Mouse (Mus musculus) adrenal gland, adult 18-20 months (tissue): ENCODE data around the gene Ntm. TPM values are rescaled to one million over a fixed set of nuclear protein-coding genes. Genes with fewer than 3 reads are reported as not detected.

Source experiments
- DNase-seq, 2 experiments: peaks; one replicate each; pipeline ENCODE4 v3.0.0; 2021 to 2022; ENCODE audit warnings: low spot score in 2 of 2
- long read RNA-seq, 2 experiments: library from polyadenylated mRNA; stranded (forward); transcript quantifications; one replicate each; pipeline ENCODE4 v2.0.0; 2021
- total RNA-seq, 2 experiments: library from RNA; stranded (reverse); gene quantifications; 1 replicate in 1 of 2; 2 replicates in 1 of 2; pipeline ENCODE4 v1.2.3; 2021

The Ntm gene
- total RNA-seq = under 1 TPM; 0.54 to 0.60 TPM
- long read RNA-seq, experiment 1 = 0 reads
- long read RNA-seq, experiment 2 = 0 reads

DNA sequence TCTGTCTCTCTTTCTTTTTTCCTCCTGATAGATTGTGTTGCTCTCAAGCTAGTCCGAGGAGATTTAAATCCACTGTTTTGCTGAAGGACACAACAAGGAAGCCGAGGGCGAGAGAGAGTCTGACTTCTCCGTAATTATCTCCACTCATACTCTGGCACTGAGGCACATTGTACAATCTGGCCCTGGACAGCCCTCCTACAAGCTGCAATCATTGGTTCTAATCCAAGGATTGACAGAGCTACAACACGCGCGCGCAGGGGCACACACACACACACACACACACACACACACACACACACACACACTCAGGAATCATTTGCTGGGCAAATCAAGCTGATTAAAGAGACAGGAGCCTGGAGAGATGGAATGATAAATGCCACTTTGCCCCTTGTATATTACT, at the start of gene Ntm:
Gene Ntm, minus strand, starts transcription at position 164 of the 400 bp plus-strand sequence.
- DNase-seq = peak in 1 of 2 experiments; percentile 3

- DNase-seq = no peak
These were observed 42.8 kb upstream of the Ntm start for GRCm38 (mm10) chr9:30005701-30006100.

- DNase-seq = peak; percentile 70 to 73
These were observed 40.7 kb upstream of the Ntm start for GRCm38 (mm10) chr9:30003612-30004011.

GRCm38 (mm10) chr9:29981177-29981915, 18.4 kb upstream of the Ntm start:
- DNase-seq = no peak

GRCm38 (mm10) chr9:29961954-29962867, 730 bp downstream of the Ntm start:
- DNase-seq = peak in 1 of 2 experiments; percentile 8

- no peak for DNase-seq
These were observed 1.4 kb downstream of the Ntm start for GRCm38 (mm10) chr9:29961512-29961911.

DNA sequence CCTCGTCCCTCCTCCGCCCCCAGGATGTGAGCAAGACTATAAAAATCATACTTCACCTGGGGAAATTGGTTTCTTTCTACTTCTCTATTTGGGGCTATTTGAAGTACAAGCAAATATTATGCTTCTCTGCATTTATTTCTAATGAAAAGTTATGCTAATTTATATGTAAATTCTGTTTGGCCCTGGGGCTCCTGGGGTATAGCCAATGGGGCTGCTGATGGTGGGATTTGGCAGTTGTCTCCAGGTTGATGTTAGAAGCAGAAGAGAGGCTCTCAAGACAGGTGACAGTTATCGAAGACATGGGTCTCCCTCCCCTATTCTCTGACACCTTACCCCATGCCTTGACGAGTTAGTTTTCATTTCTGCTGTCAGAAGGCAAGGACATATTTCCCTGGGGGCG, 2.2 kb downstream of the Ntm start:
- no peak for DNase-seq

DNA sequence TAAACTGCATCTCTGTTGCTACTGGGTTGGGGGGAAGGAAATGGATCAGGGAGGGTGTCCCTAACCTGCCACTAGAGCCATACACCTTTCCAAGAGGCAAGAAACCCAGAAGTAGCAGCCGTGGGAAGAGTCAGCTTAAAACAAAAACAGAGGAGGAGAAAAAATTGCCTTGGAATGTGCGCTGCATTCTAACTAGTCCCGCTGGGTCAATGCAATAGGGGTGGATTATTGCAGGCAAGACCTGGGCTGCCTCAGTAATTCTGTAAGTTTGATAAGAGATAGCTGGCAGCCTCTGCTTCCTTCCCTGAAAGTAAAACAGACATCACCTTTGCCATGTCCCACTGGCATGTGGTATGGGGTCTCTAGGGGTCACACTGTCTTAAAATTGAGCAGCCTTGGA, 2.7 kb downstream of the Ntm start:
- no peak for DNase-seq

- DNase-seq = no peak
These were observed 6.0 kb downstream of the Ntm start for GRCm38 (mm10) chr9:29956936-29957335.

GRCm38 (mm10) chr9:29954031-29954430, 8.9 kb downstream of the Ntm start:
- no peak for DNase-seq

GRCm38 (mm10) chr9:29949041-29949440, 13.9 kb downstream of the Ntm start:
- DNase-seq = no peak

- DNase-seq = no peak
These were observed 19.5 kb downstream of the Ntm start for GRCm38 (mm10) chr9:29943209-29944070.

DNA sequence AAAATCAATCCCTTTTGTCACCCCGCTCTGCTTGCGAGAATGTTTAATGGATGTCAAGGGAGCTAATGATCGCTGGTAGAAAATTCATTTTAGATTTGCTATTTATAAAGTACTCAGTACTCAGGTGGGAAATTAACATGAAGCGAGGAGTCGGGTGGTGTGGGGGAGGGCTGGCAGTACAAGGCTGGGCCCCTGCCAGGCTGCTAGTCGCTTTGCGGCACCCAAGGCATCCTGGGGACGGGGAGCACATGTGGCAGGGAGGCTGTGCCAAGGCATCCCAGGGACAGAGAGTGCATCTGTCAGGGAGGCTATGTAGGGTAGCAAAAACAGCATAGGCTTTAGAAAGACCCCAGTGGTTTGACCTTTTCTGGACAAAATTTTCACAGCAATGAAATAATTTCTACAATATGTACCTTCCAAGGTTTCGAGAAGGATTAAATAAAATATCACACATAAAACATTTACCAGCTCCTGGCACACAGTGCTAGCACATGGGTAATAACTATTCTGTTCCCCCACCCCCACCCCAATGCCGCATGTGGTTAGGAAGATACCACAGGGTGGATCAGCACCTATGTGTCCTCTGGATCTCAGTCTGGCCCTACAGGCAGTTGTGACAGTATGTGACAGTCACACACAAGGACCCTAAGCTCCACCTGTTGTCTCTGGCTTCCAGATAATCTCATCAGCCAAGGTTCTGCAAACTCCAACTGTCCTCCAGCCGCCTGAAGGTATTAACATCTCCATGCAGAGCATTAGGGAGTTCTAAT, 20.6 kb downstream of the Ntm start:
- DNase-seq = no peak

DNA sequence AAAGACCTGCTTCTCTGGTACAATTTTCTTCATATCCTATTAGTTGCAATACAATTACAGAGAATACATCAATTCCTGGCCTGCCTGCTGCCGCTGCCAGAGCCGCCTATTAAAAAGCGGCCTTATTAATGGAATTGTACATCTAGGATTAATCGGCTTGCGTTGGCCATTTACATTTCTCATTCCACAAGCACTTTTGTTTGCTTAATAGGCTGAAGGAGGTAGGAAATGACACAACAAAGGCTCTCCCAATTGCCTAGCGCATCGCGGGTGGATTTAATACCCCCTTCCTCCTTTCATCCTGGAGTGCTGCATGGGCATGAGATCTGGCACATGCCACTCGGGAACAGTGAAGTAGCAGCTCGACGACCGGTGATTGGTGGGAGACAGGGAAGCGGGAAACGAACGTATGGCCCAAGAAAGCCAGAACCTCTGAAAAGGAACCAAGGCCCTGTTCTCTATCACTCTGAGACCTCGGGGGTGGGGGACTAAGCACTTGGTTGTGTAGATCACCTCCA, 23.4 kb downstream of the Ntm start:
- no peak for DNase-seq

GRCm38 (mm10) chr9:29928796-29929195, 34.1 kb downstream of the Ntm start:
- DNase-seq = no peak

DNA sequence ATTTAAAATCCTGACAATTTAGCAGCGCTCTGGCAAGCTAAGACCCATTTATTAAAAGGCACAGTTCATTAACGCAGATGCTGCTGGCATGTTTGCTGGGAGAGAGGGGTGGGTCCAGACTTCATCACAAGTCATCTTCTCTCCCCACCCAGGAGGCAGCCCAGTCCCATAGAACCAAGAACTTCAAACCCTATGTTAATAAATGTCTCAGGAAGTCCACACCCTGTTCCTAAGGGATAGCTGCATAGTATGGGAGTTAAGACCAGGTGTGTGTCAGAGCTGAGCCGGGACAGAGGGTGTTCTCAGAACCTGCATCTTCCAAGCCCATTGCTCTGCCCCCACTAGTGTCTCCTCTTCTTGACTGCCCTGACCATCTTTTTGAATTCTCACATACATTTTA, 37.6 kb downstream of the Ntm start:
- DNase-seq = no peak

DNA sequence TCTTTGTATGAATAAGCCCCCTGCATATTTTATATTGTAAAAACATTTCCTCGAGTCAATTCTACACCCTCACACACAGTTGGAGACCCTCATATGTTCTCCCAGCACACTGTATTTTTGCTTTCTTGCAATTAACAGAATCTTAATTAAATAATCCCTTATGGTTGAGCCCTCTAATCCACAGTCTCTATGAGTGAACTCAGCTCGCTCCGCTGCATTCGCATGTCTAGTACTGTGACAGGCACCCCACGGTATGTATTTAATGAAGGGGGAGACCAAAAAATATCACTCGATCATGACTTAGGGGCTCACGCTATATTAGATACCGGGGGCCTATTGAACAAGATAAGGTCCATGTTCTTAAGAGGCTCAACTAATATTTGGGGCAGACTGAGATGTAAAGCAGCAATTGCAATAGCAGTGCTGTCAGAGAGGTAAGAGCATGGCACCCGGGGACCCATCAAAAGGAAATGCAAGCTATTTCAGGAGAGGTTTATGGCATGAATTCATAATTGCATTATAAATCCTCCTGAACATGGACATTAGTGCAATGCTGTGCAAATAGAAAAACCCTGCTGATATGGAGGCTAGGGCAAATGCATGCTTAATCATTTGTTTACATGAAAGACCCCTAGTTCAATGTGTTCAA, 64.4 kb downstream of the Ntm start:
- no peak for DNase-seq

GRCm38 (mm10) chr9:29897448-29897847, 65.5 kb downstream of the Ntm start:
- no peak for DNase-seq

- no peak for DNase-seq
These were observed 70.1 kb downstream of the Ntm start for GRCm38 (mm10) chr9:29892792-29893191.

DNA sequence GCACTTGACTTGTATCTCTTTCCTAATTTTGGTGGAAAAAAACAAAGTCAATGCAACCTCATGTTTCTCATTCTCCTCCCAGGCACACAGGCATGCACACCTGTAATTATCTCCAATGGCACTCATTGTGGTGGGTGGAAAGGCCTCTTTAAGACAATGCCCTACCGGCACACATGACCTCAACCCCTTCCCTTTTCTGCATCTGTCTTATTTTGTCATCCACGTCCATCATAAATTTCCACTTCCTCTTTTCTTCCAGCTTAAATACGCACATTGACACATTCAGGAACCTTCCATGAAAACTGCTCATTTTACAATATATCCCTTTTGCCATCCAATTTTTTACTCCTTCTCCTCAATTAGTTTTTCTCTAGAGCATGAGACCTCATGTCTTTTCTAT, 74.2 kb downstream of the Ntm start:
- DNase-seq = no peak
